Mouse (Mus musculus) kidney, adult 9 months (tissue): Measurements from ENCODE around the gene Epor.

Source experiments
- DNase-seq: peaks from one replicate; pipeline ENCODE4 v3.0.0; 2022

Gene Epor

GRCm38 (mm10) chr9:21962416-21963059 is 768 bp downstream of the Epor start:
- peak; percentile 49 for DNase-seq

GRCm38 (mm10) chr9:21962010-21962409 is 1.3 kb downstream of the Epor start:
- DNase-seq: no peak

GRCm38 (mm10) chr9:21961366-21961980 is 1.8 kb downstream of the Epor start:
- no peak for DNase-seq

GRCm38 (mm10) chr9:21960558-21961208 is 2.6 kb downstream of the Epor start:
- no peak for DNase-seq

GRCm38 (mm10) chr9:21960135-21960534 is 3.2 kb downstream of the Epor start:
- DNase-seq: peak; percentile 63

- DNase-seq: no peak
Measured at GRCm38 (mm10) chr9:21959244-21959643, 4.1 kb downstream of the Epor start.

- no peak for DNase-seq
Measured at GRCm38 (mm10) chr9:21958372-21958771, 4.9 kb downstream of the Epor start.

GRCm38 (mm10) chr9:21955570-21956281 is 7.6 kb downstream of the Epor start, which contains the start of gene Swsap1:
Swsap1 (plus strand) TSS chr9:21955755.
- DNase-seq: peak; percentile 100

- no peak for DNase-seq
Measured at GRCm38 (mm10) chr9:21955225-21955569, 8.1 kb downstream of the Epor start.

GRCm38 (mm10) chr9:21954635-21955034 is 8.7 kb downstream of the Epor start:
- no peak for DNase-seq

- no peak for DNase-seq
Measured at GRCm38 (mm10) chr9:21953600-21953999, 9.7 kb downstream of the Epor start.

GRCm38 (mm10) chr9:21951977-21952376 is 11.3 kb downstream of the Epor start:
- DNase-seq: no peak

GRCm38 (mm10) chr9:21950322-21950721 is 13.0 kb downstream of the Epor start:
- peak; percentile 64 for DNase-seq

GRCm38 (mm10) chr9:21948790-21949189 is 14.5 kb downstream of the Epor start:
- DNase-seq: no peak

- DNase-seq: no peak
Measured at GRCm38 (mm10) chr9:21948146-21948545, 15.2 kb downstream of the Epor start.

GRCm38 (mm10) chr9:21947540-21948130 is 15.7 kb downstream of the Epor start:
- DNase-seq: no peak

- no peak for DNase-seq
Measured at GRCm38 (mm10) chr9:21944267-21944666, 19.0 kb downstream of the Epor start.

- DNase-seq: no peak
Measured at GRCm38 (mm10) chr9:21943638-21944037, 19.7 kb downstream of the Epor start.

- no peak for DNase-seq
Measured at GRCm38 (mm10) chr9:21943046-21943445, 20.3 kb downstream of the Epor start.

- DNase-seq: no peak
Measured at GRCm38 (mm10) chr9:21938234-21938855, 25.0 kb downstream of the Epor start.

GRCm38 (mm10) chr9:21937711-21938175 is 25.6 kb downstream of the Epor start:
- DNase-seq: no peak
